Mouse (Mus musculus): Measurements from ENCODE around the gene Slc16a6.

Gene Slc16a6

DNA sequence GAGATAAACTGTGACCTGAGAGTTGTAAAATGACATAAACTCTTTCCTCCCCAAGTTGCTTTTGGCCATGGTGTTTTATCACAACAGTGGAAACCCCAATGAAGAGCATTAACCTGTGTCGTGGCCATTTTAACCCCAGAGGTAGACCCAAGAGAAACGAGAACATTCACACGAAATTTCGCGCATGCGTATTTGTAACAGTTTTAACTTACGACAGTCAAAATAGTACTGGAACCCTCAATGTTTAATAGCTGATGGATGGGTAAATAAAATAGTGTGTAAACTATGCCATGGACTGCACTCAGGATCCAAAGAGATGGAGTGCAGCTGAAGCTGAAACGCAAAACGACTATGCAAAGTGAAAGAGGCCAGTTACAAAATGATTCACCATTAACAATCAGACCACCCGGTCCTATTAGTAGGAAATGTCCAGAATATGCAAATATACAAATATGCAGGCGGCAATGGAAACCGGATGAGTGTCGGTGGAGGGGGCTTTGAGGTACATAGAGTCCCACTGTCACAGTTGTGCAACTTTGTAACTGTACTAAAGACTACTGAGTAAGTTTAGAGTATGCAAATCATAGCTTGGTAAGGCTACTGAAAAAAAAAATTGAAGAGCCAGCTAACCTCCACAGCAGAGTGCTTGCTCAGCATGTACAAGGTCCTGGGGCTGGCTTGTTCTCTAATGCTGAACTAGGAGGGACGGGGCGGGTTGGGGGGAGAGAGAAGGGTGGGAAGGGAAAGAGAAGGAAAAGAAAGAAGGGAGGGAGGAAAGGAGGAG is 63.0 kb downstream of the Slc16a6 start:
- no peak for DNase-seq

- DNase-seq, result no peak
Observed at GRCm38 (mm10) chr11:109406431-109406830, 67.0 kb downstream of the Slc16a6 start.

Measured in cerebellum, adult 9-11 months (tissue).